Mouse (Mus musculus): ENCODE measurements around the gene Stard7. TPM values are rescaled to one million over a fixed set of nuclear protein-coding genes. Genes with fewer than 3 reads are reported as not detected.

The Stard7 gene
- polyA plus RNA-seq, 1 experiment from 2014 or later, result 88.9 TPM

DNA sequence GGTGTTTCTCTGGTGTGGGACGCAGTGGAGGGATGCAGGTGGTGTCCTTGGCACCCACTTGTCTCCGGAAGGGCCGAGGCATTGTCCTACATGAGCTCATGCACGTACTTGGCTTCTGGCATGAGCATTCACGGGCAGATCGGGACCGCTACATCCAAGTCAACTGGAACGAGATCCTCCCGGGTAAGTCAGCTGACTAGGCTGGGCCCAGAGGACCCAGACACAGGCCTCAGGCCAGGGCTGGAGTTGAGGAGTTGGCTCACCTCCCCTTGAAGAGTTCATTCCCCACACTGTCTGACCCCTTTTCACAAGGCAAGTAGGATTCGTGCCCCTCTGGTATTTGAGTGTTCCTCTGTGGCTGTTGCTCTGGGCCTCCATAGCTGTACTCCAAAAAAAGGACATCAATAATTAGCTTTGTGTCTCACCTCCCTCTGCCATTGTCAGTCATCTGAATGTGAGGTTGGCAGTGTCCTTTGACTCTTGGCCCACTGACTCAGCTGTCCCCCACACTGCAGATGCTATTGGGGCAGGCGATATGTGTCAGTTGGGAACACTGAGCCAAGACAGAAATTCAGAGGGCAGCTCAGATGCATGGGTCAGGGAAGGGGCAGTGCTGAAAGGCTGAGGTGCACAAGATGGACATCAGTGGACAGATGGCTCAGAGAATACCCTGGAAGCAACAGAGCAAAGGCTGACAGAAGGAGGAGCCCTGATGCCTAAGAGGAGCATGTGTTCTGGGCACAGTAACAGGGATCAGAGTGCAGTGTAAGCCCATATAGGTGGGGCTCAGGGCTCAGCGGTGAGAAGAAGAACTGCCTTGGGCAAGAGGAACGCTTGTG, 77.3 kb downstream of the Stard7 start:
- Histone ChIP-seq H3K9me3 (ENCODE audit: control insufficient read depth, low read length) (no peaks in the 10 kb centered on the region), H3K4me3 (ENCODE audit: low read depth, low read length) (no peak overlapping the region), H3K27ac (ENCODE audit: low read depth, low read length) (no peak overlapping the region), H3K36me3 (ENCODE audit: control insufficient read depth, insufficient read depth, low read length) (no peaks in the 10 kb centered on the region), H3K9ac (ENCODE audit: low read depth, low read length) (no peak overlapping the region), H3K27me3 (replicated peaks; ENCODE audit: control insufficient read depth, insufficient read depth, low read length) (peaks cover 3% of the 10 kb centered on the region), H3K4me2 (no peak overlapping the region), H3K4me1 (replicated peaks; ENCODE audit: control insufficient read depth, insufficient read depth, low read length) (no peaks in the 10 kb centered on the region)
- ATAC-seq (replicated peaks; ENCODE audit: low FRiP score), result no peak
- 77% methylated on average over 13 of the region's 13 CpGs for WGBS
- DNase-seq (ENCODE audit: low spot score), result no peak

Other genes with a start within 250 kb of the Stard7 start
- 69.6 and 78.2 TPM in 2 replicates for gene Blvra, start 199.6 kb upstream of the Stard7 start, polyA plus RNA-seq (2014; fragmentation: Nextera tagmentation; extraction: Ambion mirVana)
- gene Ncaph, start 136.3 kb upstream of the Stard7 start, polyA plus RNA-seq (2014; fragmentation: Nextera tagmentation; extraction: Ambion mirVana), result 89.9 and 105 TPM in 2 replicates
- gene Itpripl1, start 126.8 kb upstream of the Stard7 start, polyA plus RNA-seq (2014; fragmentation: Nextera tagmentation; extraction: Ambion mirVana), result 32.1 and 33.4 TPM in 2 replicates
- 2.4 and 2.7 TPM in 2 replicates for gene 1810024B03Rik, start 61.9 kb upstream of the Stard7 start, polyA plus RNA-seq (2014; fragmentation: Nextera tagmentation; extraction: Ambion mirVana)
- gene Snrnp200, start 61.8 kb upstream of the Stard7 start, polyA plus RNA-seq (2014; fragmentation: Nextera tagmentation; extraction: Ambion mirVana), result 75.3 and 86.7 TPM in 2 replicates
- 72.1 and 72.6 TPM in 2 replicates for gene Ciao1, start 22.4 kb upstream of the Stard7 start, polyA plus RNA-seq (2014; fragmentation: Nextera tagmentation; extraction: Ambion mirVana)
- 16.9 and 18.2 TPM in 2 replicates for gene Tmem127, start 22.3 kb upstream of the Stard7 start, polyA plus RNA-seq (2014; fragmentation: Nextera tagmentation; extraction: Ambion mirVana)
- 8.8 and 10.1 TPM in 2 replicates for gene Dusp2, start 65.9 kb downstream of the Stard7 start, polyA plus RNA-seq (2014; fragmentation: Nextera tagmentation; extraction: Ambion mirVana)
- not detected in 2 replicates for gene Astl, start 68.4 kb downstream of the Stard7 start, polyA plus RNA-seq (2014; fragmentation: Nextera tagmentation; extraction: Ambion mirVana)
- gene Adra2b, start 93.0 kb downstream of the Stard7 start, polyA plus RNA-seq (2014; fragmentation: Nextera tagmentation; extraction: Ambion mirVana), result 20.1 and 20.7 TPM in 2 replicates
- gene Gpat2, start 155.0 kb downstream of the Stard7 start, polyA plus RNA-seq (2014; fragmentation: Nextera tagmentation; extraction: Ambion mirVana), result 0.43 and 0.92 TPM in 2 replicates
- 16.6 and 19.9 TPM in 2 replicates for gene Fahd2a, start 174.3 kb downstream of the Stard7 start, polyA plus RNA-seq (2014; fragmentation: Nextera tagmentation; extraction: Ambion mirVana)

All from liver, embryonic 11.5 days (tissue).